Mouse (Mus musculus) thymus, postnatal 36 days (tissue): ENCODE measurements around the gene Mrc1.
"Not testable (repeated sequence)": the region's sequence is repeated elsewhere in the genome, so short reads cannot be mapped to it uniquely, and the experiment has no call there.

Experiments
- DNase-seq, 2 experiments: peaks; one replicate each; pipeline ENCODE4 v3.0.0; 2022; ENCODE audit warnings: mixed read lengths in 2 of 2

The Mrc1 gene

GRCm38 (mm10) chr2:14229149-14229548 lies at the start of gene Mrc1:
TSS of gene Mrc1 (plus strand) at chr2:14229392.
- no peak for DNase-seq

- DNase-seq: no peak
Observed at GRCm38 (mm10) chr2:14184375-14184774, 44.8 kb upstream of the Mrc1 start.

- no peak for DNase-seq
Observed at GRCm38 (mm10) chr2:14190684-14191083, 38.5 kb upstream of the Mrc1 start.

- no peak for DNase-seq
Observed at GRCm38 (mm10) chr2:14191601-14192000, 37.6 kb upstream of the Mrc1 start.

- no peak for DNase-seq
Observed at GRCm38 (mm10) chr2:14192046-14192445, 37.1 kb upstream of the Mrc1 start.

GRCm38 (mm10) chr2:14198325-14198903 lies 30.8 kb upstream of the Mrc1 start:
- not testable (repeated sequence) for DNase-seq

- no peak for DNase-seq
Observed at GRCm38 (mm10) chr2:14199621-14200020, 29.6 kb upstream of the Mrc1 start.

- DNase-seq: not testable (repeated sequence)
Observed at GRCm38 (mm10) chr2:14200879-14201445, 28.2 kb upstream of the Mrc1 start.

- DNase-seq: no peak
Observed at GRCm38 (mm10) chr2:14204308-14204707, 24.9 kb upstream of the Mrc1 start.

GRCm38 (mm10) chr2:14206798-14207197 lies 22.4 kb upstream of the Mrc1 start:
- DNase-seq: no peak

GRCm38 (mm10) chr2:14210731-14211130 lies 18.5 kb upstream of the Mrc1 start:
- no peak for DNase-seq

- DNase-seq: no peak
Observed at GRCm38 (mm10) chr2:14211606-14212005, 17.6 kb upstream of the Mrc1 start.

GRCm38 (mm10) chr2:14214764-14215163 lies 14.4 kb upstream of the Mrc1 start:
- no peak for DNase-seq

- DNase-seq: no peak
Observed at GRCm38 (mm10) chr2:14216653-14217052, 12.5 kb upstream of the Mrc1 start.

- DNase-seq: no peak
Observed at GRCm38 (mm10) chr2:14218126-14218525, 11.1 kb upstream of the Mrc1 start.

- DNase-seq: no peak
Observed at GRCm38 (mm10) chr2:14224387-14224786, 4.8 kb upstream of the Mrc1 start.

- no peak for DNase-seq
Observed at GRCm38 (mm10) chr2:14228495-14228894, 697 bp upstream of the Mrc1 start.

GRCm38 (mm10) chr2:14229979-14230378 lies 787 bp downstream of the Mrc1 start:
- no peak for DNase-seq

- DNase-seq: no peak
Observed at GRCm38 (mm10) chr2:14232897-14233296, 3.7 kb downstream of the Mrc1 start.

GRCm38 (mm10) chr2:14233983-14234382 lies 4.8 kb downstream of the Mrc1 start:
- no peak for DNase-seq

- no peak for DNase-seq
Observed at GRCm38 (mm10) chr2:14235319-14235718, 6.1 kb downstream of the Mrc1 start.

- no peak for DNase-seq
Observed at GRCm38 (mm10) chr2:14236920-14237319, 7.7 kb downstream of the Mrc1 start.

GRCm38 (mm10) chr2:14237723-14238122 lies 8.5 kb downstream of the Mrc1 start:
- DNase-seq: no peak

- no peak for DNase-seq
Observed at GRCm38 (mm10) chr2:14239151-14239550, 10.0 kb downstream of the Mrc1 start.

- DNase-seq: no peak
Observed at GRCm38 (mm10) chr2:14244157-14244556, 15.0 kb downstream of the Mrc1 start.
